Mouse (Mus musculus) hindbrain, embryonic 11.5 days (tissue): ENCODE results near the gene Mrtfb. TPM values are rescaled to one million over a fixed set of nuclear protein-coding genes. Genes with fewer than 3 reads are reported as not detected.
A peak's percentile ranks its signal among the peaks of the same experiment; 100 is the strongest.

ENCODE experiments used
- ATAC-seq: fragments of 200-750 bp; cut with Nextera tagmentation; 2 replicates; pipeline ENCODE4 v1.8.0; 2017; ENCODE audit warnings: mild to moderate bottlenecking, moderate TSS enrichment, moderate library complexity; ENCODE audit not compliant: low FRiP score
- DNase-seq: peaks from one replicate; pipeline ENCODE4 v3.0.0-alpha.2; 2015; ENCODE audit warnings: low spot score
- H3K27ac ChIP-seq: fragments of 300-500 bp; sonication (generic); 2 replicates; pipeline ENCODE4 v1.5.1; 2014; ENCODE audit warnings: mild to moderate bottlenecking, low read depth, low read length
- H3K27me3 ChIP-seq: fragments of 300-500 bp; sonication (generic); 2 replicates; pipeline ENCODE4 v1.6.1; 2014; ENCODE audit warnings: mild to moderate bottlenecking, low read length, moderate library complexity, mixed read lengths; ENCODE audit not compliant: control insufficient read depth, insufficient read depth
- H3K36me3 ChIP-seq: fragments of 300-500 bp; sonication (generic); 2 replicates; pipeline ENCODE4 v1.6.1; 2014; ENCODE audit warnings: mild to moderate bottlenecking, low read length, moderate library complexity, mixed read lengths; ENCODE audit not compliant: control insufficient read depth, insufficient read depth
- H3K4me1 ChIP-seq: fragments of 300-500 bp; sonication (generic); replicated peaks from 2 replicates; pipeline ENCODE4 v1.6.1; 2014; ENCODE audit warnings: low read length, mixed read lengths; ENCODE audit not compliant: control insufficient read depth, insufficient read depth
- H3K4me2 ChIP-seq: fragments of 300-500 bp; sonication (generic); replicated peaks from 2 replicates; pipeline ENCODE4 v1.6.1; 2014; ENCODE audit warnings: mild to moderate bottlenecking, low read depth, low read length
- H3K4me3 ChIP-seq: fragments of 300-500 bp; sonication (generic); 2 replicates; pipeline ENCODE4 v1.5.1; 2014; ENCODE audit warnings: low read depth, low read length
- H3K9ac ChIP-seq: fragments of 300-500 bp; sonication (generic); 2 replicates; pipeline ENCODE4 v1.6.1; 2014; ENCODE audit warnings: low read depth, low read length
- H3K9me3 ChIP-seq: fragments of 300-500 bp; sonication (generic); 2 replicates; pipeline ENCODE4 v1.6.1; 2016; ENCODE audit warnings: low read length; ENCODE audit not compliant: control insufficient read depth
- WGBS: fragments of 180-500 bp; shearing (Covaris S2); extraction: QIAGEN DNeasy Blood & Tissue Kit; methylation state at CpG from one replicate; pipeline ENCODE4 v1.1.7; 2014; 5-methylcytosine and 5-hydroxymethylcytosine counted together
- polyA plus RNA-seq: library from polyadenylated mRNA; unstranded; fragments of >200 nt; fragmentation: Nextera tagmentation; extraction: Ambion mirVana; gene quantifications from 2 replicates; pipeline ENCODE4 v1.2.1, GENCODE M21; 2014

Mrtfb gene
- polyA plus RNA-seq, 1 experiment from 2014 or later, result 24.1 TPM

DNA sequence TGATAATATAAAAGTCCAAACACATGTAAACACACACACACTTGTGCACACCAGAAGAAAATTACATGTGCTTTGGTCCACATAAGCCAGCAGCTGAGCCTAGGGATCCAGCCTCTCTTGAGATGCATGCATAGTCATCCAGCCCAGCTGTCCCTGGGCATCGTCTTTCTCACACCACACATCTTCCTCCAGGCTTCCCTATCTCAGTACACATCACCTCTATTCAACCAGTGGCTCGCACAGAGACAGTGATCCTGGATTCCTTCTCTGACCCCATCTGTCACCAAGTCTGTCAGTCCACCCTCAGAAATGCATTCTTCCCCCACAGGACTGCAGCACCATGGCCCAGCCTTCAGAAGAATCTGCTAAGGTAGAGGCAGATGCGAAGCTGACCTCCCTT lies 107.9 kb downstream of the Mrtfb start:
- Histone ChIP-seq H3K36me3 (no peaks in the 10 kb centered on the region), H3K27me3 (no peaks in the 10 kb centered on the region), H3K4me1 (0 out of 2 replicates have a peak, but pooled peaks cover 2% of the 10 kb centered on the region), H3K9me3 (no peaks in the 10 kb centered on the region), H3K27ac (no peak overlapping the region), H3K4me2 (no peak overlapping the region), H3K4me3 (no peak overlapping the region), H3K9ac (no peak overlapping the region)
- 45% methylated on average over 3 of the region's 3 CpGs for WGBS
- DNase-seq (no peak), ATAC-seq (no peak)

DNA sequence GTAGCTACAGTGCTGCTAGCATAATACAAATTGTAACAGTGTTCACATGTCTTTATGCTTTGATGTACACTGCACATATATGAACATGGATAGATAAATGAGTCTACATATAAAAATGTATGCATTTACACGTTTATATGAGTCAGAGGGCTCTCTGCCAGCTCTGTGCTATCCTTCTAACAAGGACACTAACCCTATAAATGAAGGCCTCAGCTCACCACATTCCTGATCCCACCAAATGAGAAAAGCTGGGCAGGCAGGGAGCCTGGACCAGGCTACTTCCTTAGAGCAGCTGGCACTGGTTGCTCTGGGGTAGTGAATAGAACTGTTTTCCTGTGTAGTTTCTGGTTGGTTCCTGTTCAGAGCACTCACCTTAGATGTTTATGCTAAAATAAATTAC lies 110.0 kb downstream of the Mrtfb start:
- Histone ChIP-seq H3K27ac (no peak overlapping the region), H3K27me3 (no peaks in the 10 kb centered on the region), H3K36me3 (no peaks in the 10 kb centered on the region), H3K4me2 (no peak overlapping the region), H3K9me3 (no peaks in the 10 kb centered on the region), H3K9ac (no peak overlapping the region), H3K4me1 (0 out of 2 replicates have a peak, but pooled peaks cover 2% of the 10 kb centered on the region), H3K4me3 (no peak overlapping the region)
- 88% methylated on average over 1 of the region's 1 CpGs for WGBS
- ATAC-seq (no peak), DNase-seq (no peak)

- Histone ChIP-seq H3K4me2 (no peak overlapping the region), H3K4me1 (0 out of 2 replicates have a peak, but pooled peaks cover 2% of the 10 kb centered on the region), H3K27ac (no peak overlapping the region), H3K9me3 (no peaks in the 10 kb centered on the region), H3K36me3 (no peaks in the 10 kb centered on the region), H3K9ac (no peak overlapping the region), H3K27me3 (no peaks in the 10 kb centered on the region), H3K4me3 (no peak overlapping the region)
- no peak for DNase-seq
- ATAC-seq, result no peak
- WGBS, result 35% methylated on average over 4 of the region's 4 CpGs
Observed at GRCm38 (mm10) chr16:13366802-13367465, 110.7 kb downstream of the Mrtfb start.

- Histone ChIP-seq H3K4me2 (no peak overlapping the region), H3K9me3 (no peaks in the 10 kb centered on the region), H3K36me3 (no peaks in the 10 kb centered on the region), H3K27me3 (no peaks in the 10 kb centered on the region), H3K4me3 (no peak overlapping the region), H3K9ac (no peak overlapping the region), H3K27ac (no peak overlapping the region), H3K4me1 (0 out of 2 replicates have a peak, but pooled peaks cover 2% of the 10 kb centered on the region)
- WGBS, result 75% methylated on average over 2 of the region's 2 CpGs
- DNase-seq, result no peak
- no peak for ATAC-seq
Observed at GRCm38 (mm10) chr16:13367466-13367856, 111.2 kb downstream of the Mrtfb start.

DNA sequence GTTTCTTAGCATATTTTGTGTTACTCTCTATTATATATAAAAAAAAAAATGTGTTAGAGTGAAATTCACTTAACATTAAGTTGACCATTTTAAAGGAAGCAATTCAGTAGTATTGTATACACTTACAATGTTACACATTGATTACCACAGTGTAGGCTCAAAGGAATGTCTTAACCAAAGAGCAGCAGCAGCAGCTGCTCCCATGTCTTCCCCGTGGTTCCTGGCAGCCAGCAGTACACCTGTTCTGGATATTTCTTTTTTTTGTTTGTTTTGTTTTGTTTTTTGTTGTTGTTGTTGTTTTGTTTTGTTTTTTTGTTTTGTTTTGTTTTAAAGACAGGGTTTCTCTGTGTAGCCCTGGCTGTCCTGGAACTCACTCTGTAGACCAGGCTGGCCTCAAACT lies 112.4 kb downstream of the Mrtfb start:
- no peak overlapping the region for H3K9ac ChIP-seq
- DNase-seq, result no peak
- WGBS, result 79% methylated on average over 1 of the region's 1 CpGs
- no peaks in the 10 kb centered on the region for H3K27me3 ChIP-seq
- no peak overlapping the region for H3K4me2 ChIP-seq
- H3K4me1 ChIP-seq, result 0 out of 2 replicates have a peak, but pooled peaks cover 2% of the 10 kb centered on the region
- H3K4me3 ChIP-seq, result no peak overlapping the region
- ATAC-seq, result no peak
- no peak overlapping the region for H3K27ac ChIP-seq
- H3K36me3 ChIP-seq, result no peaks in the 10 kb centered on the region
- H3K9me3 ChIP-seq, result no peaks in the 10 kb centered on the region

- H3K4me1 ChIP-seq, result 0 out of 2 replicates have a peak, but pooled peaks cover 2% of the 10 kb centered on the region
- WGBS, result 33% methylated on average over 11 of the region's 11 CpGs
- H3K9ac ChIP-seq, result no peak overlapping the region
- no peaks in the 10 kb centered on the region for H3K36me3 ChIP-seq
- H3K9me3 ChIP-seq, result no peaks in the 10 kb centered on the region
- no peaks in the 10 kb centered on the region for H3K27me3 ChIP-seq
- no peak overlapping the region for H3K4me3 ChIP-seq
- no peak overlapping the region for H3K27ac ChIP-seq
- peak; percentile 61; the same call in 1 of the 2 replicates for ATAC-seq
- no peak overlapping the region for H3K4me2 ChIP-seq
- DNase-seq, result peak; percentile 54
Observed at GRCm38 (mm10) chr16:13371740-13372287, 115.5 kb downstream of the Mrtfb start.

- Histone ChIP-seq H3K4me3 (no peak overlapping the region), H3K36me3 (no peaks in the 10 kb centered on the region)
- ATAC-seq, result no peak
Observed at GRCm38 (mm10) chr16:13372899-13373533, 116.7 kb downstream of the Mrtfb start.

GRCm38 (mm10) chr16:13376947-13377486 lies 120.7 kb downstream of the Mrtfb start:
- no peak for ATAC-seq
- Histone ChIP-seq H3K9me3 (no peaks in the 10 kb centered on the region), H3K27me3 (no peaks in the 10 kb centered on the region), H3K27ac (no peak overlapping the region), H3K36me3 (no peaks in the 10 kb centered on the region), H3K4me3 (no peak overlapping the region), H3K9ac (no peak overlapping the region), H3K4me2 (no peak overlapping the region), H3K4me1 (no peaks in the 10 kb centered on the region)
- WGBS, result 90% methylated on average over 7 of the region's 7 CpGs
- DNase-seq, result no peak

More at GRCm38 (mm10) chr16:13372899-13373533, 116.7 kb downstream of the Mrtfb start:
- H3K27me3 ChIP-seq, result no peaks in the 10 kb centered on the region
- no peaks in the 10 kb centered on the region for H3K4me1 ChIP-seq
- no peak overlapping the region for H3K27ac ChIP-seq
- no peaks in the 10 kb centered on the region for H3K9me3 ChIP-seq
- DNase-seq, result no peak
- no peak overlapping the region for H3K9ac ChIP-seq
- H3K4me2 ChIP-seq, result no peak overlapping the region
- WGBS, result 93% methylated on average over 8 of the region's 8 CpGs
